ENCODE assay signal across 8 mouse cellular contexts in genomic region chr17:47428831-47429304, GRCm38 (mm10). TPM values are rescaled to one million over a fixed set of nuclear protein-coding genes. Genes with fewer than 3 reads are reported as not detected.
DNase-seq lines count a peak whose midpoint lies in the region; ATAC-seq lines count a peak whose summit lies in the region.

No protein-coding gene starts in this region.

- peak; percentile 66; the same call in 1 of the 2 replicates for ATAC-seq in embryonic facial prominence, embryonic 11.5 days (replicated peaks; ENCODE audit: insufficient number of reproducible peaks, low FRiP score, low TSS enrichment, low read depth)
- peak; percentile 57; the same call in 1 of the 2 replicates for ATAC-seq in limb, embryonic 13.5 days (ENCODE audit: low FRiP score, low read depth)
- ATAC-seq in midbrain, embryonic 16.5 days: peak; percentile 62; the same call in 1 of the 2 replicates

- 0 out of 2 replicates have a peak overlapping the region, but pooled peaks have one; percentile 1 for H3K4me2 ChIP-seq in embryonic facial prominence, embryonic 11.5 days (ENCODE audit: low read depth, low read length)
- H3K4me2 ChIP-seq in limb, embryonic 13.5 days (replicated peaks): peak overlapping the region; percentile 31; the same call in 1 of the 2 replicates
- peak overlapping the region; percentile 34 for H3K4me2 ChIP-seq in midbrain, embryonic 16.5 days (ENCODE audit: low read length)

- no peak overlapping the region for H3K4me3 ChIP-seq in embryonic facial prominence, embryonic 11.5 days (ENCODE audit: low read depth, low read length)
- H3K4me3 ChIP-seq in limb, embryonic 13.5 days: no peak overlapping the region
- no peak overlapping the region for H3K4me3 ChIP-seq in midbrain, embryonic 16.5 days (ENCODE audit: low read depth, low read length)

- H3K36me3 ChIP-seq in embryonic facial prominence, embryonic 11.5 days (replicated peaks; ENCODE audit: control insufficient read depth, insufficient read depth, low read depth, low read length): no peaks in the 10 kb centered on the region
- no peaks in the 10 kb centered on the region for H3K36me3 ChIP-seq in limb, embryonic 13.5 days
- no peaks in the 10 kb centered on the region for H3K36me3 ChIP-seq in midbrain, embryonic 16.5 days (ENCODE audit: control insufficient read depth, insufficient read depth, low read length)

- 6% methylated on average over 8 of the region's 8 CpGs for WGBS in embryonic facial prominence, embryonic 11.5 days
- 14% methylated on average over 8 of the region's 8 CpGs for WGBS in limb, embryonic 13.5 days
- WGBS in midbrain, embryonic 16.5 days: 5% methylated on average over 8 of the region's 8 CpGs

- no peak overlapping the region for H3K27ac ChIP-seq in embryonic facial prominence, embryonic 11.5 days (replicated peaks; ENCODE audit: low read depth, low read length)
- H3K27ac ChIP-seq in limb, embryonic 13.5 days: no peak overlapping the region
- no peak overlapping the region for H3K27ac ChIP-seq in midbrain, embryonic 16.5 days (ENCODE audit: low read length)

- H3K27me3 ChIP-seq in embryonic facial prominence, embryonic 11.5 days (ENCODE audit: control insufficient read depth, insufficient read depth, low read length): no peaks in the 10 kb centered on the region
- H3K27me3 ChIP-seq in limb, embryonic 13.5 days: peaks cover 32% of the 10 kb centered on the region
- no peaks in the 10 kb centered on the region for H3K27me3 ChIP-seq in midbrain, embryonic 16.5 days (ENCODE audit: control insufficient read depth, insufficient read depth, low read depth, low read length)

- H3K4me1 ChIP-seq in embryonic facial prominence, embryonic 11.5 days (ENCODE audit: control insufficient read depth, insufficient read depth, low read length): no peaks in the 10 kb centered on the region
- peaks cover 6% of the 10 kb centered on the region; the same call in 1 of the 2 replicates for H3K4me1 ChIP-seq in limb, embryonic 13.5 days
- H3K4me1 ChIP-seq in midbrain, embryonic 16.5 days (ENCODE audit: control insufficient read depth, insufficient read depth, low read length): 0 out of 2 replicates have a peak, but pooled peaks cover 3% of the 10 kb centered on the region

- H3K9ac ChIP-seq in embryonic facial prominence, embryonic 11.5 days (replicated peaks; ENCODE audit: low read length): no peak overlapping the region
- no peak overlapping the region for H3K9ac ChIP-seq in limb, embryonic 13.5 days
- no peak overlapping the region; the same call in 1 of the 2 replicates for H3K9ac ChIP-seq in midbrain, embryonic 16.5 days (ENCODE audit: low read depth, low read length)

- peak; percentile 48 for DNase-seq in Muller cell, postnatal 12 days (ENCODE audit: inconsistent ontology term)
- peak; percentile 70 for DNase-seq in embryonic facial prominence, embryonic 11.5 days (ENCODE audit: low spot score)
- peak; percentile 39 to 43 for DNase-seq in heart, postnatal 36 days
- no peak for DNase-seq in right cerebral cortex, postnatal 36 days (ENCODE audit: low spot score in 2 of 2)
- no peak for DNase-seq in cerebellum, adult 8-10 months
- no peak for DNase-seq in right cerebral cortex, adult 2 months (ENCODE audit: low spot score in 2 of 2)

- H3K9me3 ChIP-seq in embryonic facial prominence, embryonic 11.5 days (replicated peaks; ENCODE audit: control insufficient read depth, low read length): no peaks in the 10 kb centered on the region
- no peaks in the 10 kb centered on the region for H3K9me3 ChIP-seq in limb, embryonic 13.5 days
- no peaks in the 10 kb centered on the region for H3K9me3 ChIP-seq in midbrain, embryonic 16.5 days (replicated peaks; ENCODE audit: control insufficient read depth, low read length, poor library complexity, severe bottlenecking)

- intact Hi-C loops in heart, postnatal 36 days (cut with DNase I): no loop called here

RNA-seq across cellular contexts. Expression of gene AI661453, which starts 7.5 kb away (rescaled TPM):
- polyA plus RNA-seq in embryonic facial prominence, embryonic 11.5 days (2014; fragmentation: Nextera tagmentation; extraction: Ambion mirVana): 0.43 and 0.93 TPM in 2 replicates
- 1 to 10 TPM; 1.6 to 1.8 TPM for total RNA-seq in heart, postnatal 36 days (2021)
- polyA plus RNA-seq in limb, embryonic 13.5 days (2015; fragmentation: Nextera tagmentation; extraction: Ambion mirVana): 0.66 and 0.99 TPM in 2 replicates
- 0.09 and 0.17 TPM in 2 replicates for polyA plus RNA-seq in midbrain, embryonic 16.5 days (2015; fragmentation: Nextera tagmentation; extraction: Ambion mirVana)

RNA-seq across cellular contexts. Expression of gene 1700001C19Rik, which starts 8.3 kb away (rescaled TPM):
- polyA plus RNA-seq in embryonic facial prominence, embryonic 11.5 days (2014; fragmentation: Nextera tagmentation; extraction: Ambion mirVana): 0.25 and 0.66 TPM in 2 replicates
- total RNA-seq in heart, postnatal 36 days (2021): not detected
- polyA plus RNA-seq in limb, embryonic 13.5 days (2015; fragmentation: Nextera tagmentation; extraction: Ambion mirVana): 0.24 TPM in 1 of 2 replicates, not detected in the other
- 0.46 and 0.50 TPM in 2 replicates for polyA plus RNA-seq in midbrain, embryonic 16.5 days (2015; fragmentation: Nextera tagmentation; extraction: Ambion mirVana)

RNA-seq across cellular contexts. Expression of gene Guca1a, which starts 28.5 kb away (rescaled TPM):
- polyA plus RNA-seq in embryonic facial prominence, embryonic 11.5 days (2014; fragmentation: Nextera tagmentation; extraction: Ambion mirVana): 0.83 and 0.84 TPM in 2 replicates
- total RNA-seq in heart, postnatal 36 days (2021): not detected
- 1.8 and 2.7 TPM in 2 replicates for polyA plus RNA-seq in limb, embryonic 13.5 days (2015; fragmentation: Nextera tagmentation; extraction: Ambion mirVana)
- 0.29 and 0.50 TPM in 2 replicates for polyA plus RNA-seq in midbrain, embryonic 16.5 days (2015; fragmentation: Nextera tagmentation; extraction: Ambion mirVana)

RNA-seq across cellular contexts. Expression of gene Guca1b, which starts 43.7 kb away (rescaled TPM):
- 0.41 and 1.6 TPM in 2 replicates for polyA plus RNA-seq in embryonic facial prominence, embryonic 11.5 days (2014; fragmentation: Nextera tagmentation; extraction: Ambion mirVana)
- under 1 TPM; 0.25 to 0.33 TPM for total RNA-seq in heart, postnatal 36 days (2021)
- polyA plus RNA-seq in limb, embryonic 13.5 days (2015; fragmentation: Nextera tagmentation; extraction: Ambion mirVana): 0.49 and 0.62 TPM in 2 replicates
- polyA plus RNA-seq in midbrain, embryonic 16.5 days (2015; fragmentation: Nextera tagmentation; extraction: Ambion mirVana): 0.33 and 0.37 TPM in 2 replicates

Comparison
In these comparisons a context has a peak if more than half of its experiments do, and no peak if none do; other contexts are left out.
1. DNase-seq: peak in Muller cell, postnatal 12 days (single experiment), embryonic facial prominence, embryonic 11.5 days (single experiment) and heart, postnatal 36 days (2 of 2); none in right cerebral cortex, postnatal 36 days (0 of 2), cerebellum, adult 8-10 months (single experiment) and right cerebral cortex, adult 2 months (0 of 2).
2. Peak in every context shown above with its lines, with median percentiles within 50 percentile points of each other: ATAC-seq and H3K4me2 ChIP-seq.